Mouse (Mus musculus): ENCODE measurements around the gene Frmpd4. TPM values are rescaled to one million over a fixed set of nuclear protein-coding genes. Genes with fewer than 3 reads are reported as not detected.

Frmpd4 gene
- total RNA-seq, 2 experiments from 2014 or later = 34.8 to 39.6 TPM

GRCm38 (mm10) chrX:168189563-168189962 lies 387.5 kb downstream of the Frmpd4 start:
- intact Hi-C loops (cut with DNase I) = no loop called here
- no peak for DNase-seq (ENCODE audit: extremely low spot score in 1 of 2, low spot score in 2 of 2)

- DNase-seq (ENCODE audit: extremely low spot score in 1 of 2, low spot score in 2 of 2) = no peak
- intact Hi-C loops (cut with DNase I) = no loop called here
Measured at GRCm38 (mm10) chrX:168163001-168163400, 414.0 kb downstream of the Frmpd4 start.

GRCm38 (mm10) chrX:168158866-168159265 lies 418.2 kb downstream of the Frmpd4 start:
- intact Hi-C loops (cut with DNase I) = no loop called here
- DNase-seq (ENCODE audit: extremely low spot score in 1 of 2, low spot score in 2 of 2) = no peak

GRCm38 (mm10) chrX:168141051-168141450 lies 436.0 kb downstream of the Frmpd4 start:
- no peak for DNase-seq (ENCODE audit: extremely low spot score in 1 of 2, low spot score in 2 of 2)
- intact Hi-C loops (cut with DNase I) = no loop called here

GRCm38 (mm10) chrX:168124043-168124442 lies 453.0 kb downstream of the Frmpd4 start:
- intact Hi-C loops (cut with DNase I) = no loop called here

GRCm38 (mm10) chrX:168123589-168123965 lies 453.5 kb downstream of the Frmpd4 start:
- no peak for DNase-seq (ENCODE audit: extremely low spot score in 1 of 2, low spot score in 2 of 2)
- intact Hi-C loops (cut with DNase I) = no loop called here

More at GRCm38 (mm10) chrX:168124043-168124442, 453.0 kb downstream of the Frmpd4 start:
- DNase-seq (ENCODE audit: extremely low spot score in 1 of 2, low spot score in 2 of 2) = no peak

- peak; percentile 9 to 48 for DNase-seq (ENCODE audit: extremely low spot score in 1 of 2, low spot score in 2 of 2)
- intact Hi-C loops (cut with DNase I) = no loop called here
Measured at GRCm38 (mm10) chrX:168122806-168123588, 454.0 kb downstream of the Frmpd4 start.

GRCm38 (mm10) chrX:168041589-168041988 lies 535.4 kb downstream of the Frmpd4 start:
- DNase-seq (ENCODE audit: extremely low spot score in 1 of 2, low spot score in 2 of 2) = no peak
- intact Hi-C loops (cut with DNase I) = no loop called here

GRCm38 (mm10) chrX:168020574-168021145 lies 556.4 kb downstream of the Frmpd4 start:
- intact Hi-C loops (cut with DNase I) = no loop called here

GRCm38 (mm10) chrX:168017792-168018191 lies 559.2 kb downstream of the Frmpd4 start:
- intact Hi-C loops (cut with DNase I) = no loop called here
- no peak for DNase-seq (ENCODE audit: extremely low spot score in 1 of 2, low spot score in 2 of 2)

More at GRCm38 (mm10) chrX:168020574-168021145, 556.4 kb downstream of the Frmpd4 start:
- DNase-seq (ENCODE audit: extremely low spot score in 1 of 2, low spot score in 2 of 2) = no peak

- intact Hi-C loops (cut with DNase I) = no loop called here
- DNase-seq (ENCODE audit: extremely low spot score in 1 of 2, low spot score in 2 of 2) = no peak
Measured at GRCm38 (mm10) chrX:167984835-167985234, 592.2 kb downstream of the Frmpd4 start.

- no peak for DNase-seq (ENCODE audit: extremely low spot score in 1 of 2, low spot score in 2 of 2)
- intact Hi-C loops (cut with DNase I) = no loop called here
Measured at GRCm38 (mm10) chrX:167951207-167951606, 625.8 kb downstream of the Frmpd4 start.

- no peak for DNase-seq (ENCODE audit: extremely low spot score in 1 of 2, low spot score in 2 of 2)
- intact Hi-C loops (cut with DNase I) = no loop called here
Measured at GRCm38 (mm10) chrX:167909483-167909882, 667.5 kb downstream of the Frmpd4 start.

GRCm38 (mm10) chrX:167901046-167901445 lies 676.0 kb downstream of the Frmpd4 start:
- intact Hi-C loops (cut with DNase I) = no loop called here
- no peak for DNase-seq (ENCODE audit: extremely low spot score in 1 of 2, low spot score in 2 of 2)

GRCm38 (mm10) chrX:167854821-167855220 lies 722.2 kb downstream of the Frmpd4 start:
- intact Hi-C loops (cut with DNase I) = no loop called here
- no peak for DNase-seq (ENCODE audit: extremely low spot score in 1 of 2, low spot score in 2 of 2)

GRCm38 (mm10) chrX:167832543-167832942 lies 744.5 kb downstream of the Frmpd4 start:
- intact Hi-C loops (cut with DNase I) = no loop called here
- no peak for DNase-seq (ENCODE audit: extremely low spot score in 1 of 2, low spot score in 2 of 2)

GRCm38 (mm10) chrX:167828456-167828855 lies 748.6 kb downstream of the Frmpd4 start:
- DNase-seq (ENCODE audit: extremely low spot score in 1 of 2, low spot score in 2 of 2) = peak in 1 of 2 experiments; percentile 27
- intact Hi-C loops (cut with DNase I) = no loop called here

- intact Hi-C loops (cut with DNase I) = no loop called here
- peak in 1 of 2 experiments; percentile 17 for DNase-seq (ENCODE audit: extremely low spot score in 1 of 2, low spot score in 2 of 2)
Measured at GRCm38 (mm10) chrX:167817363-167817762, 759.7 kb downstream of the Frmpd4 start.

GRCm38 (mm10) chrX:167810120-167810519 lies 766.9 kb downstream of the Frmpd4 start:
- DNase-seq (ENCODE audit: extremely low spot score in 1 of 2, low spot score in 2 of 2) = no peak
- intact Hi-C loops (cut with DNase I) = no loop called here

- intact Hi-C loops (cut with DNase I) = no loop called here
- DNase-seq (ENCODE audit: extremely low spot score in 1 of 2, low spot score in 2 of 2) = no peak
Measured at GRCm38 (mm10) chrX:167808572-167808971, 768.5 kb downstream of the Frmpd4 start.

All from left cerebral cortex, postnatal 10 days (tissue).